Mouse (Mus musculus): ENCODE data around the gene Mamdc4.

The Mamdc4 gene

DNA sequence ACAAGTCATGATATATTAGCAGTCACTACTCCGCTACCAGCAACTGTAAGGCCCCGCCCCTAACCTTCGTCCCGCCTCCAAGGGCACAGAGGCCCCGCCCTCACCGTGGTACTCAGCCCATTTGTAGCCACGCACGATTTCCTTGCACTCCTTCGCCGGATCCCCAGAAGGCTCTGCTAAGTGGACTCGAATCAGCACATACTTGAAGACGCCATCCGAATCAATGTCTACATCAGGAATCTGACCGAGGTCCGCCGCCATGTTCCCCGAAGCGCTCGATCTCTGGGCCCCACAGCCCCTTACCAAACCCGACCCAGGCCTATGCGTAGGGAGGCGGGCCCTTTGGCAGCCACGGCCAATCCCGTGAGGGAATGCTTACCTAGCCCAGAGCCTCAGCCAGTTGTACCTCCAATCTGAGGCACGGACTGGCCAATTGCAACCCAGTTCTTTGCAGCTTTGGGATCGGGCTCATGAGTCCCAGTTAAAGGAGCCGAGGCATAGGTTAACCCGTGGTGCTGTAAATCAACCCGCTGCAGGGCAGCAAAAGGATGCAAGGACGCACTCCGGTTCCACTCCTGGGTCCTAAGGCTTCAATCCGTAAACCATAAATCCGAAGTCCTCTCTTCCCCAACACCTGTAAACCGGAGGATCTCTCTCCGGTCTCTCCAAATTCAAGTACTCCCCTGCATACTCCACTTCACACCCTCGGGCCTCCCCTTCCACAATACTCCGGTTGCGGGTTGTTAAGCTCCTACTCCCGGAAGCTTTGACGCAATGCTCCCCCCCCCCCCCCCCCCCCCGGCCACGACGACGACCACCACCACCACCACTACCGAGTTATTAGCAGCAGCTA is at the start of gene Mamdc4, which contains the start of gene Phpt1:
Mamdc4 (minus strand) TSS at position 267 of the 853 bp plus-strand sequence.
Phpt1 (minus strand) TSS at position 646 of the 853 bp plus-strand sequence.
- DNase-seq (ENCODE audit: low read depth, low spot score), result peak; percentile 94

DNA sequence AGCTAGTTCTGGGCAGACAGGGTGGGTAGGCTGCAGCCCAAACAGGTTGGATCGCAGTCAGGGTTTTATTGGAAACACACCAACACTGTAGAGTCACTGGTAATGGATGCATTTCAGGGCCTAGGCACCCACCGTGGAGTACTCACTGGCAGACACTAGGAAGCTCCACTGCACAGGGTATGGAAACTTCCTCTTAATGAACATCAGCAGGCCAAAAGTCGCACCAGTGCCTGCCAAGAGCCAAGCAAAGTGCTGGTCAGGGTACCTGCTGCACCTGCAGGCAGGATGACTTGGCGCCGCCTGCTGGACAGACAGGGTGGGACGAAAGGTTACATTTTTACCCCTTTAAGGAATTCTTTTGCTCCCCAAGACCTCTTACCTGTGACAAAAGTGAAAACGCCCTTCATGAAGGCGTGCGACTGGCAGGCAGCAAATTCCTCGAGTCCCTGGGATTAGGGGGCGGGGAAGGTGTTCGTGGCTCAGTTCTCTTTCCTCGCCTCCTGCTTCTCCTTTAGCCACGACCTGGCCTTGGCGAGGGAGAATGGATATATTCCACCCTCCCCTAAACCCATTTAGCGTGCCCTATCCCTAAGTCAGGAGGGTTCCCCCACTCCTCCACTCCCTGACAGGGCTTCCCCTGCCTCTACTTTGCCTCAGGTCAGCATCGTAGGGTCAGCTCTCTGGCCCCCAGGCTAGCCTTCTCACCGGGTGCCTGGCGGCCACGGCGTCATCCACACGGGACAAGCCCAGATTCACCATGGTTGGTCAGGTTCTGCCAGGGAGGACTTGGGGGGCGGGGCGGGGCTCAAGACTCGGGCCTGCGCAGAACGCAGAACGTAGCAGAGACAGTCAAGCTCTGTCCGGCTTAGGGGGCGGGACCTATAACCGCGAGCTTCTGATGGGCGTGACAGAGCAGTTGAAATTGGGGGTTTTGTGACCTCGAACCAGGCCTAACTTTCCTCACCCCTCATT is 46.9 kb upstream of the Mamdc4 start, which contains the start of gene Tmem141:
Tmem141 (minus strand) TSS at position 777 of the 972 bp plus-strand sequence.
- peak; percentile 69 for DNase-seq (ENCODE audit: low read depth, low spot score)

DNA sequence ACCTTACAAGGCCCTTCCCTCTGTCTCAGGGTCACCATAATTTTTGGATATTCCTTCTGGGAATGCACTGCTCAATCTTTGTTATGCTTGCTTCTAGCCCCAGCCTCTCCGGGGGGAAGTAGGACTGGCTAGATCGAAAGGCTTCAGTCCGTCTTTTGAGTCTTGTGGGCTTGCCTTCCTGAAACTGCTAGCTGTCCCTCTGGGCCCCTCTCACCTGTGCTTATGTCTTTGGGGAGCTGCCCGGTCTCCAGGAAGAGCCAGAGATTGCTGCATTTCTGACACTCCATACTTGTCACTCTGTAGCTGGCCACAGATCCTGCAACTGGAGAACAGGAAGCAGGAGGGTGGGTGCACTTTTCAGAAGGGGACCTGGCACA is 46.2 kb upstream of the Mamdc4 start:
- no peak for DNase-seq (ENCODE audit: low read depth, low spot score)

DNA sequence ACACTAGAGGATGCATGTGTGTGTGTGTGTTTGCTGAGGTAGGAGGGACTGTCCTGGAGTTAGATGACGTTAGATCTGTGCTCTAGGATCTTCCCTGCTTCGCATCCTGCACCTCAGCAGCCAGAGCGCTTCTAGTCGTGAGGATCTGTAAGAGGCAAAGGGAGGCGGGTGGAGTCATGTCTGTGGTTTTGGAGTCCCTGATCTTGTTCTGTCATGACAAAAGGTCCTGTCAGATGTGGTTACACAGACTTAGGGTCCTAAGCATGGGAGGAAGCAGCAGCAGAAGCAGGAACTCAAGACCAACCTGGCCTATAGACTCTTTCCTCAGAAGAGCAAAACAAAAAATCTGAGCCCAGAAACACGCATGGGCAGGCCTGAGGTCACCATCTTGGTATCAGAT is 45.7 kb upstream of the Mamdc4 start:
- no peak for DNase-seq (ENCODE audit: low read depth, low spot score)

DNA sequence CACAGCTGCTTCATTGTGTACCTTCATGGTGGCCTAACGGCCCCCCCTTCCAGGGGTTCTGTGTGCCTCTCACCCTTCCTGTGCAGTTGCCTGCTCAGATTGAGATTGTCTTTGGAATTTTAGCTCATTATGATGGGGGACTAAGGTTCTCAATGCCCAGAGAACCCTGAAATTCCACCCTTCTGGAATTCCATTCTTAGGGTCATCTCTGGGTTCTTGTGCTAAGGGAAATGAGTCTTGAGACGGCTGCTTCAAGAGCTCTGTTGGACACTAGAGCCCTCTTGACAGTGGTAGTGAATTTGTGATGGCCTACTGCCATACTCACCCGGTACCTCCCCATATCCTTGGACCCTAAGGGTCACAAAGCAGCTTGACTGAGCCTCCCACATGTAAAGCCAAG is 42.9 kb upstream of the Mamdc4 start, which contains the start of gene Ccdc183:
Ccdc183 (minus strand) TSS at position 101 of the 400 bp plus-strand sequence.
- DNase-seq (ENCODE audit: low read depth, low spot score), result no peak

DNA sequence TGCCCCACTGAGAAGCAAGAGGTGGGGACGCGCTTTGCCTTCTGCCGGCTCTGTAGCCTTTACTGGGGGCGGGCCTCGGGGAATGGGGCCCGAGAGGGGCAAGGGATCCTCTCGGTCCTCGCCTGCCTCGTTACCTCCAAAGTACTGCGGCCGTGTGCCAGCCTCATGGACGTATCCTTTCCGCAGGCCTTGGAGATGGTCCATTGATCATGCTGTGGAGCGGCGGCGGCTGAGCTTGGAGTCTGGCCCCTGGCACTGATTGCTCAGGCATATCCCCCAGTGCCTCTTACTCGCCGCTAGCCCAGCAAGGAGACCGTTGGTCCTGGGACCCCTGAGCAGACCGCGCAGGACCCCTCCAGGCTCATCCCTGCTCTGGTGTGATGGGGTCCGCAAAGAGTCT is 41.8 kb upstream of the Mamdc4 start:
- no peak for DNase-seq (ENCODE audit: low read depth, low spot score)

DNA sequence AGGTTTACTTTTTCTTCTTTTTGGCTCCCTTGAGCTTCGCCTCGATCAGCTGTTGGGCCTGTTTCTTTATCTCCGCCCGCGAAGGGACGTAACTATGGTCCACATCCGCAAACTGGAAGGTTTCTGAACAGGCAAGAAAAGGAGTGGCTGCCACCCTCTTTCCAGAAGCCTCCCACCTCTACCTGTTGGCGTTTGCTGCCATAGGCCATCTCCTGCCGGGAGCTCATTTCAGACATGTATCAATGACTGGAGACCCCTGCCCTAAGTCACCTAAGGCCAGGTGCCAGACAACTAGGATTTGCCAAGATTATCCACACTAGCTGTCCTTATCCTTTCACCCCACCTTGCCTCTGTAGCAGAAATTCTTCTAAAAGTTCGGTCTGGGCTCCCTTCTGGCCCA is 34.0 kb upstream of the Mamdc4 start:
- no peak for DNase-seq (ENCODE audit: low read depth, low spot score)

DNA sequence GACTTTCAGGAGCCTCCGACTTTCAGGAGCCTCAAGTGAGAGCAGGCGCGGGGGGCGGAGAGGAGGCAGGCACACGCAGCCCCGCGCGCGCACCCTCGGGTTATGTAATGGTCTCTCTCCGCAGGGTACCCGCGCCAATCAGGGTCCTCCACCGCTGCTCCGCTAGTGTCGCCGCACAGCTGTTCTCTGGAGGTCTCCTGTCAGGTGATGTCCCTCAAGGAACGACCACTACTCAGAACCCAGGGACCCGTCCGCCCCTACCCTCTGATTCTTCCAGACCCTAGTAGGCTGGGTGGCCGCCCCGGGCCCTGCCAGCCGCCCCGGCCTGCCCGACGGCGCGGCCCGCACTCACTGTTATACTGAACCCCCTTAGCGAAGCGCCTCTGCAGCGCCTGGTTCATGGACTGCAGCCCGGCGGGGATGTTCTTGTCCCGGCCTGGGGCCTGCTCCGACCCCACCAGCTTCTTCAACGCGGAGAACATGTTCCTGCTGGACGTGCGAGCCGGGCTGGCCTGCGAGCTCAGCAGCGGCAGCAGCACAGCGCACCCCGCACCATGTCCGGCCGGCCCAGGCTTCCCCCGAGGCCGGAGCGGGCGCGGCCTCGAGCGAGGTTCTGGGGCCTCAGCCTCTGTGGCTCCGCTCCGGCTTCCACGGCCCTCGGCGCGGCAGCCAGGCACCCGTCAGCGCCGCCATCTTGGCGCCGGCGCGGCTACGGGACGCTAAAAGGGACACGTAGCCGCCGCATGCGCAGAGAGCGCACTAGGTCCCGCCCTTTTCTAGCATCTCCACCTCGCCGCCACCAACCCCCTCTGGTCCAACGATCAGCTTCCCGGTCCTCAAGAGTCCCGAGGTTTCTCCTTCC is 33.3 kb upstream of the Mamdc4 start, which contains the start of gene Rabl6:
Rabl6 (minus strand) TSS at position 761 of the 862 bp plus-strand sequence.
- DNase-seq (ENCODE audit: low read depth, low spot score), result peak; percentile 71

DNA sequence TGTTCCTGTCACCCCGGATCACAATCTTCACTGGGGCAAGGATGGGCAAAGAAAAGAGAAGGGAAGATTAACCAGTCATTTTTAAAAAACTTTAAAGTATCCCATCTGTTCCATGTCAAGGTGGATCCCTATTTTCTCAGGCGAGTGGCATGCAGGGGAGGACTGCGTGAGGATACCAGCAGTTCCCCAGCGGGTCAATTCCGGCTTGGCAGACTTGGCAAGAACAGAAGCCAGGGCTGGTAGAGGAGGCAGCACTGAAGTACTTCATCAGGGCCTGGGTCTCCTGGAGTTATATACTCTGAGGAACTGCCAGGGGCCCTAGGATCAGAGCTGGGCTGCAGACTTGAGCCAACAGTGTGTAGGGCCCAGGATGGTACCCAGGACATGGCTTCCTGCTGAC is 27.9 kb upstream of the Mamdc4 start:
- DNase-seq (ENCODE audit: low read depth, low spot score), result no peak

DNA sequence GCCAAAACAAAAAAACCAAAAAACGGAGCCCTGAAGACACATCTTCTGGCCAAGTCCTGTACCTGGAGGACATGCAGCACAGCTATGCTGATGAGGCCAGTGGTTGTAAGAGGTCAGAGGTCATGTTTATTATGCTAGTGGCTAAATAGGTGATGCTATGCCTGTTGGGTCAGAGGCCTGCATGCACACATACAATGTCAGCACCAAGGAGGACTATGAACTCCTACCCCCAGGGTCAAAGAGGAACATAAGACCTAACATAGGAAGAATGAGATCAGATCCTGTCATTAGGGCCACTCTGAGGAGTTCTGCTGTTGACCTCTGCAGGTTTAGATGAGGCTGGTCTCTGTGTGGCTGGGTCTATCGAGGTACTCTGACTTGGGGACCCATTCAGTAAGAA is 25.4 kb upstream of the Mamdc4 start:
- DNase-seq (ENCODE audit: low read depth, low spot score), result no peak

DNA sequence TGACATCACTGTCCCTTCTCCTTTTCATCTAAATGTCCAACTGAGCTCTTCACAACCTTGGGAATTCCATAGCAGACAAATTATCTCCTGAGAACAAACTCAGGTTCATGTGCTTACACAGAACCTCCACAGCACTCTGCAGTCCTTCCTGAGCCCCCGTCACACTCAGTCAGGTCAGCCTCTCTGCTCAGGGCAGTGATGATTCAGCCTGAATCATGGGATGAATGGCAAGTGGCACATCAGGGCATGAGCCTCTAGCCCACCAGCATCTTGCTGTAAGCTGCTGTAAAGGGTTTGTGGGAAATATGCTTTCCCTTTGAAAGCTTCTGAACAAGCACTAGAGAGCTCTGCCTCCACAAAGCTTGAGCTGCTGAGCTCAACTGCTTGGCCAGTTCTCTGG is 24.1 kb upstream of the Mamdc4 start:
- DNase-seq (ENCODE audit: low read depth, low spot score), result no peak

DNA sequence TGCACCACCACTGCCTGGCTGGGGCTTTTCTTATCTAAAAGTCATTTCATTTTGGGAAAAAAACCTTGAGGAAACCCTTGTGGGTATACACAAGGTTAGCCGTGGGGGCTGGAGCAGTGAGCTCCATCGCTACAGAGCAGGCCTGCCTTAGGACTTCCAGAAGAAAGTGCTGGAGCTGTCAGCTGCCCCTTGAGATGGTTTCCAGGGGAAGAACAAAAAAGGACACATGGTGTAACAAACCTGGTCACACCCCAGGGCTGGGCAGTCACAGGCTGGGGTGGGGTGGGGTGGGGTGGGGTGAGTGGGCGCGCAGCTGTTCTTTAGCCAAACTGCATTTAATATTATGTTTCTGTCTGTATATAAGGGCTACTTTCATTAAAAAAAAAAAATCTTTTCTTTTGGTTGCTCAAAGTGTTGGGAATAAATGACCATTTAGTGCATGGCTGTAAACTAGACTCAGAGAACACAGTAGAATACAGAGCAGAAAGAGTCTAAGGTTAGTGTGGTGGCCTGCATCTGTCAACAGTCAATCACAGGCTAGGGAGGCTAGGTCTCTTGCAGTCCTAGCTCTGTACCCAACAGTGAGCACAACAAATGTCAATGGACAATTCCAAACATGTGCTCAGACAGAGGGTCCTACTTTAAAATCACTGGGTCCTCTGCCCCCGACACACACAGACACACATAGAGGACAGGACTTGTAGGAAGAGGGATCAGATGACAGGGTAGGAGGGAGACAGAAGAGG is 22.3 kb upstream of the Mamdc4 start:
- DNase-seq (ENCODE audit: low read depth, low spot score), result no peak

DNA sequence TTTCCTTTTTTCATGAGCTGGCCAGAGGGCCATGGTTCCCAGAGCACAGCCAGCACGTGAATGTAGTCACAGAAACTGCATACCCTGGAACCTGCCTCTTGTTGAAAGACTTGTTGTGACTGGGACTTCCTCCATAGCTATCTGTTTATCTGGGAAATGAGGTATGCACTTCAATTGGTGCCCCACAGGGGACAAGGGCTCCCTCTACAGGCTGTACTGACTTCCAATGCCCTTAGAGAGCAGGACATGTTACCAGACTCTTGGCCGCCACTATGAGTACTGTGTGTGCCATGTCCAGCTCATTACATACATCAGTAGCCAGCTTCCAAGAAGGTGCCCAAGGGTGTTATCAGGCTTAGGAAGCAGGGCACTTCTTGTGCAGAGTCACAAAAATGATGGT is 17.2 kb upstream of the Mamdc4 start:
- no peak for DNase-seq (ENCODE audit: low read depth, low spot score)

DNA sequence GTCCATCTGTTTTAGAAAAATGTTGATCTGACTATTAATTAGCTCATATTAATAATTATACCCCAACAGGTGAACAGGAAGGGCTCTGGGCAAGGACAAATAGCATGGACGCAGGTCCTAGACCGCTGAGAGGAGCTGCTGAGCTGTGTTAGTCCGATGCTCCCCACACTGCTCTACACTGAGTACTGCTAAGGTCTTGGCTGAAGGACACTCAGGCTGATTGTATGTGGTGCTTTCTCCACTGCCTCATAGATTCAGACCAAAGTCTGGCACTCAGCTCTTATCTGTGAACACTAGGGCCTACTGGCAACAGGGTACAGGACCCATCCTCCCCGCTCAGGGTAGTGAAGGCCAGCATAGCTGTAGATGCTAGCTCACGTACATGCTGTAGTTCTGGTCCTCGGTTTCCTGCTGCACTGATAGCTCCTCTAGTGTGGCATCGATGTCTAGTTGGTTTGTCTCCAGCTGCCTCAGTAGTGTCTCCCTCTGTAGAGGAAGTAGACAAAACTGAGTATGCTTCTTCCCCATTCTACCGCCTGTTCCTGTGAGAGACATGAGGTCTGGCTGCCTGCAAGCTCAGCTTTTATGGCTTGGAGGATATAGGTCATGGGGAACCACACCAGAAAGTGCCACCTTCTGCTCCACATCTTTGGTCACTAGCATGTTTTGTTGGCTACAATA is 13.7 kb upstream of the Mamdc4 start:
- DNase-seq (ENCODE audit: low read depth, low spot score), result no peak

DNA sequence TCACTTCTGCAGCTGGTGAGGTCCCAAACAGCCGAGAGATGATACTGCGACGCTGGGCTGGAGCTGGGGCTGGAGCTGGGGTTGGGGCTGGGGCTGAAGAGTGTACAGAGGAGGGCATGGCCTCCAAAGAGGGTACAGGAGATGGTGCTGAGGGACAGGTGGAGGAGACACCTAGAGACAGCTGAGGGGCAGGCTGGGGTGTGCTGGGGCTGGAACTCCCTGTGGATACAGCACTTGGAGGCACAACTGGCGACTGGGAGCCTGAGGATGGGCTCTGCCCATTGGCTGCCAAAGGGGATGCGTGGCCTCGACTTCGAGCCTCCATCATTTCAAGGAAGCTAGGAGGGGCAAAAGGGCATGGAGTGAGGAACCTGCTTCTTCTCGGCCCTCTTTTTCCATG is 12.6 kb upstream of the Mamdc4 start:
- DNase-seq (ENCODE audit: low read depth, low spot score), result no peak

DNA sequence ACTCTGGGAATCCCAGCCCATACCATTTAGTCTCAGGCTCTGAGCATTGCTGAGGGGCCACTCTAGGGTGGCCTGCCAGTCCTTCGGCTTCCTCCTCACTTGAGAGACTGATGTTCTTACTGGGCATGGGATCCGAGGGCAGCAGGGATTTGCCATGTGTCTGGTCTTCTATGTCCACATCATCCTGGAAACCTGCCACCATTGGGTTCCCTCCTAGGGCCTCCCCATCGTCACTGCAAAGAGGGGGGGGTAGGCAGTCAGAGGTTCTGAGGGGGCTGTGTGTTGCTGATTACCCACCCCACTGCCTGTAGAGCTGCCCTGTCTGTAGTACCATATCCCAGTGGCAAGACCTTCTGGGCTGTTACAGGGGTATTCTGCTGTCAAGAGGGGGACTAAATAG is 11.0 kb upstream of the Mamdc4 start:
- no peak for DNase-seq (ENCODE audit: low read depth, low spot score)

DNA sequence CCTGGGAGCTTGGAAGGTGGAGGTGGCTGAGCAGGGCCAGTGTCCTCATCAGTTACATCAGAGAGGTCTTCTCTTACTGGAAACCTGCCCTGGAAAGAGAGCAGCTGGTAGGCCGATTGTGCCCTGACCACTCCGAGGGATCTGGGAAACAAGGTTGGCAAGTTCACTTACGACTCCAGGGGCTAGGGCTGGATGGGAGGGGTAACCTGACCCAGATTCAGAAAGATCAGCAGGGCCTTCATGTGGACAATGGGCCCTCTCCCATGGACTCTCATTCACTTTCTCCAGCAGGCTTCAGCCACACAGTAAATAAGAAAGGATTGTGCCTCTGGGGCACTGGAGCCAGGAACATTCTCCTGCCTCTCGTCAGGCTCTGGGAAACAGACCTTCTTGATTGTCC is 10.2 kb upstream of the Mamdc4 start:
- DNase-seq (ENCODE audit: low read depth, low spot score), result no peak

DNA sequence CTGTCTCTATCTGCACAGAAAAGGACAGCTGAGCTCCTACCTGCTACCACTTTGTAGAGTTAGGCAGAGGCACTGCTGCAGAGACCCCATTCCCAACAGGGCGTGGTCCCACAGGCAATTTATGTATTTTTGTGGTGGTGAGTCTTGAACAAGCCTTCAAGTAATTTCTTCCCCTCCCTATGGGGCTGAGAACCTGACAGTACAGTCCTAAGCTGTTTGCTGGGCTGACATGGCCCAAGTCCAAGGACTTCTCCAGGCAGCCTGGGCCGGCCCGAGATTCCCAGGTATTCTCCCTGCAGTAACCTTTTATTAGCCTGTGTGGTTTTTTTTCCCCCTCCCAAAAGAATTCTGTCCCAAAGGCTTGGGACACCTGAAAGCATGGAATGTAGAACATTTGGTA is 9.5 kb upstream of the Mamdc4 start:
- no peak for DNase-seq (ENCODE audit: low read depth, low spot score)

DNA sequence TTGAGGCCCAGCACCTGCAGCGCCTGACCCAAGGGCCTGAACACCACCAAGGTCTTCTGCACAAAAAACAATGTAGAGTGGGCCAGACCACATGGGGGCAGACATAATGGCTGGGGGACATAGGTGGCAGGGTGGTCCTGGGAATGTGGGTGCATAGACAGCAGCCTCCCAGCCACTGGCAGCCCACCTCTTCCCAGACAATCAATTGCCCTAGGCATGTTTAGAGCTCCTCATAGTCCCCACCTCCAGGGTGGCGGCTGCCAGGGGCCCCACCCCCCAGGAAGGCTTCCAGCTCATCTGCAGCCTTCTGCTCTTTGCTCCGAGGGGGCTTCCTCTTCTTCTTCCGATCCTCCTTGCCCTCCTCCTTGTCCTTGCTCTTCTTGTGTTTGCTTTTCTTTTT is 8.9 kb upstream of the Mamdc4 start:
- DNase-seq (ENCODE audit: low read depth, low spot score), result no peak

DNA sequence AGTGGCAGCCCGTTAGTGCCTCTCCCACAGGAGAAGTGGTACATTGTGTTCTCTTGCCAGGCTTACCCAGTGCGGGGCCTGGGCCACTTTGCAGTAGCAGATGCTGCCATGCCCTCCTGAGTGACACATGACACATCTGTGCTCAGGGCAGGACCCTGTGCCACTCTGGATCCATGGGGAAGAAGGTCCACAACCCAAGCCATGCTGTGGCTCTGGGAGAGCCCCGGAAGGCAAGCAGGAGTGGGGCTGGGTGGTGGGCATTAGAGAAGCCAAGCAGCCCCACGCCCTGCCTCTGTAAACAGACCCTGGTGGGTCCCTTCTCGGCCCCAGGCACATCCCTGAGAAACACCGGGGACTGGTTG is 8.5 kb upstream of the Mamdc4 start:
- DNase-seq (ENCODE audit: low read depth, low spot score), result no peak
